Mouse (Mus musculus) heart, adult 2 months (tissue): ENCODE measurements around the gene Tbcc. TPM values are rescaled to one million over a fixed set of nuclear protein-coding genes. Genes with fewer than 3 reads are reported as not detected.

Experiments
- DNase-seq, 2 experiments: peaks; one replicate each; pipeline ENCODE4 v3.0.0; 2021
- H3K27ac ChIP-seq: fragments of 200-600 bp; 2 replicates; pipeline ENCODE4 v1.8.1; 2022
- H3K27me3 ChIP-seq: fragments of 200-500 bp; 2 replicates; pipeline ENCODE4 v1.6.1; 2012; ENCODE audit warnings: mild to moderate bottlenecking, low read length, inconsistent platforms, mixed read lengths; ENCODE audit not compliant: control insufficient read depth, insufficient read depth
- H3K36me3 ChIP-seq: fragments of 200-500 bp; 2 replicates; pipeline ENCODE4 v1.6.1; 2012; ENCODE audit warnings: low read length, inconsistent platforms; ENCODE audit not compliant: control insufficient read depth, insufficient read depth
- H3K4me1 ChIP-seq: fragments of 200-500 bp; 2 replicates; pipeline ENCODE4 v1.6.1; 2011; ENCODE audit warnings: low read length; ENCODE audit not compliant: control insufficient read depth, insufficient read depth
- H3K4me3 ChIP-seq: fragments of 200-600 bp; 2 replicates; pipeline ENCODE4 v1.8.1; 2022
- H3K79me2 ChIP-seq: fragments of 200-500 bp; replicated peaks from 2 replicates; pipeline ENCODE4 v1.6.1; 2012; ENCODE audit warnings: mild to moderate bottlenecking, inconsistent platforms, low read length, moderate library complexity, mixed read lengths; ENCODE audit not compliant: control insufficient read depth, insufficient read depth
- H3K9ac ChIP-seq: fragments of 200-500 bp; 2 replicates; pipeline ENCODE4 v1.6.1; 2012; ENCODE audit warnings: low read depth, mild to moderate bottlenecking, control low read depth, inconsistent platforms, low read length, mixed read lengths
- CTCF ChIP-seq: fragments of 200-600 bp; IDR thresholded peaks from 2 replicates; pipeline ENCODE4 v1.8.1; 2022; ENCODE audit warnings: antibody characterized with exemption, mild to moderate bottlenecking, moderate library complexity
- EP300 ChIP-seq: fragments of 200-500 bp; IDR thresholded peaks from 2 replicates; pipeline ENCODE4 v1.6.1; 2011; ENCODE audit warnings: low read depth, low read length, control low read depth; ENCODE audit not compliant: insufficient read depth
- POLR2A ChIP-seq: fragments of 200-500 bp; IDR thresholded peaks from 2 replicates; pipeline ENCODE4 v1.6.1; 2011; ENCODE audit warnings: mild to moderate bottlenecking, low read depth, low read length, control low read depth; ENCODE audit not compliant: insufficient read depth
- WGBS: fragments of 180-500 bp; shearing (Covaris S2); methylation state at CpG from one replicate; pipeline ENCODE4 v1.1.7; 2018; 5-methylcytosine and 5-hydroxymethylcytosine counted together
- intact Hi-C: fragments of 180-260 bp; cut with DNase I; formaldehyde crosslinking; loops from one replicate; pipeline ENCODE4 v1.15.1; 2025
- polyA plus RNA-seq: library from polyadenylated mRNA; depleted of rRNA; stranded (reverse); fragments of >200 nt; gene quantifications from 2 replicates; pipeline ENCODE4 v1.2.3, GENCODE M21; 2012
- total RNA-seq, 2 experiments: library from RNA; stranded (reverse); gene quantifications; 2 replicates each; pipeline ENCODE4 v1.2.3; 2021

The Tbcc gene
- total and polyA plus RNA-seq, 3 experiments, result 12.7 to 16.3 (median 16.3) TPM

GRCm38 (mm10) chr17:46900941-46901340 is 10.5 kb downstream of the Tbcc start:
- WGBS, result 74% methylated on average over 2 of the region's 2 CpGs
- no peaks in the 10 kb centered on the region for H3K79me2 ChIP-seq
- TF ChIP-seq CTCF (no peak), POLR2A (no peak), EP300 (no peak)
- intact Hi-C loops, result no loop called here
- no peaks in the 10 kb centered on the region for H3K36me3 ChIP-seq
- H3K9ac ChIP-seq, result no peak overlapping the region
- H3K27ac ChIP-seq, result no peak overlapping the region
- no peaks in the 10 kb centered on the region for H3K27me3 ChIP-seq
- no peak overlapping the region for H3K4me3 ChIP-seq
- H3K4me1 ChIP-seq, result peaks cover 2% of the 10 kb centered on the region
- no peak for DNase-seq

- no peaks in the 10 kb centered on the region for H3K36me3 ChIP-seq
- 21% methylated on average over 19 of the region's 19 CpGs for WGBS
- H3K27me3 ChIP-seq, result no peaks in the 10 kb centered on the region
- no peaks in the 10 kb centered on the region for H3K4me1 ChIP-seq
- H3K4me3 ChIP-seq, result no peak overlapping the region
- H3K79me2 ChIP-seq, result no peaks in the 10 kb centered on the region
- no peak overlapping the region for H3K27ac ChIP-seq
- peak; percentile 80 to 81 for DNase-seq
- no peak overlapping the region for H3K9ac ChIP-seq
- TF ChIP-seq POLR2A (no peak), CTCF (peak; percentile 94), EP300 (peak; percentile 73; the same call in 1 of the 2 replicates)
- intact Hi-C loops, result loop anchor here (1.0 kb wide), 1 partner anchor 129 kb away; no protein-coding TSS in a partner anchor
These were observed 13.5 kb downstream of the Tbcc start for GRCm38 (mm10) chr17:46903876-46904490.

GRCm38 (mm10) chr17:46910186-46910585 is 19.7 kb downstream of the Tbcc start, which contains the start of gene Prph2:
Prph2 (plus strand) TSS chr17:46910459.
- H3K79me2 ChIP-seq, result no peaks in the 10 kb centered on the region
- no peak within 1 kb of the TSS for H3K4me3 ChIP-seq
- no peaks in the 10 kb centered on the region for H3K27me3 ChIP-seq
- no peak within 1 kb of the TSS for H3K27ac ChIP-seq
- no peaks in the 10 kb centered on the region for H3K36me3 ChIP-seq
- intact Hi-C loops, result no loop called here
- WGBS, result 85% methylated on average over 10 of the region's 10 CpGs
- H3K4me1 ChIP-seq, result no peaks in the 10 kb centered on the region
- TF ChIP-seq CTCF, result no peak
- TF ChIP-seq POLR2A, result no peak
- no peak for TF ChIP-seq EP300
- no peak within 1 kb of the TSS for H3K9ac ChIP-seq
- no peak for DNase-seq

GRCm38 (mm10) chr17:46912331-46912730 is 21.8 kb downstream of the Tbcc start:
- Histone ChIP-seq H3K27me3 (no peaks in the 10 kb centered on the region), H3K4me3 (no peak overlapping the region), H3K27ac (no peak overlapping the region), H3K36me3 (no peaks in the 10 kb centered on the region), H3K9ac (no peak overlapping the region), H3K4me1 (no peaks in the 10 kb centered on the region), H3K79me2 (no peaks in the 10 kb centered on the region)
- WGBS, result 12% methylated on average over 6 of the region's 6 CpGs
- TF ChIP-seq POLR2A (no peak), CTCF (no peak), EP300 (no peak)
- intact Hi-C loops, result no loop called here
- DNase-seq, result no peak

- H3K27me3 ChIP-seq, result no peaks in the 10 kb centered on the region
- no peak overlapping the region for H3K4me3 ChIP-seq
- intact Hi-C loops, result no loop called here
- 55% methylated on average over 3 of the region's 3 CpGs for WGBS
- H3K4me1 ChIP-seq, result no peaks in the 10 kb centered on the region
- no peak for DNase-seq
- H3K27ac ChIP-seq, result no peak overlapping the region
- no peaks in the 10 kb centered on the region for H3K36me3 ChIP-seq
- no peaks in the 10 kb centered on the region for H3K79me2 ChIP-seq
- H3K9ac ChIP-seq, result no peak overlapping the region
- TF ChIP-seq CTCF (no peak), EP300 (no peak), POLR2A (no peak)
These were observed 24.6 kb downstream of the Tbcc start for GRCm38 (mm10) chr17:46915129-46915528.

- DNase-seq, result no peak
- Histone ChIP-seq H3K9ac (no peak overlapping the region), H3K36me3 (no peaks in the 10 kb centered on the region), H3K27ac (no peak overlapping the region), H3K79me2 (no peaks in the 10 kb centered on the region), H3K4me3 (no peak overlapping the region), H3K27me3 (no peaks in the 10 kb centered on the region), H3K4me1 (no peaks in the 10 kb centered on the region)
- intact Hi-C loops, result no loop called here
- 29% methylated on average over 4 of the region's 4 CpGs for WGBS
- TF ChIP-seq CTCF, result no peak
- no peak for TF ChIP-seq EP300
- no peak for TF ChIP-seq POLR2A
These were observed 28.5 kb downstream of the Tbcc start for GRCm38 (mm10) chr17:46918951-46919350.
